Mouse (Mus musculus): ENCODE data around the gene Eif4g3. TPM values are rescaled to one million over a fixed set of nuclear protein-coding genes. Genes with fewer than 3 reads are reported as not detected.
"Not testable (repeated sequence)": the region's sequence is repeated elsewhere in the genome, so short reads cannot be mapped to it uniquely, and the experiment has no call there.

Gene Eif4g3
- 100 to 1,000 TPM; 115 to 117 TPM for total RNA-seq (2021)
- long read RNA-seq, experiment 1, full-length matches to known transcripts, result 4 of 96 reads
- long read RNA-seq, experiment 1, partial matches to known transcripts, result 63 of 96 reads
- long read RNA-seq, experiment 1, other reads (novel, unspliced or antisense), result 29 of 96 reads
- long read RNA-seq, experiment 2, full-length matches to known transcripts, result 2 of 79 reads
- long read RNA-seq, experiment 2, partial matches to known transcripts, result 48 of 79 reads
- long read RNA-seq, experiment 2, other reads (novel, unspliced or antisense), result 29 of 79 reads

- DNase-seq (ENCODE audit: low spot score), result no peak
Observed at GRCm38 (mm10) chr4:137992890-137993289, at the start of gene Eif4g3. Gene Eif4g3 (plus strand): TSS chr4:137993022.

GRCm38 (mm10) chr4:137943540-137943939 is 49.3 kb upstream of the Eif4g3 start:
- DNase-seq (ENCODE audit: low spot score), result peak; percentile 88

- DNase-seq (ENCODE audit: low spot score), result no peak
Observed at GRCm38 (mm10) chr4:137945376-137945775, 47.4 kb upstream of the Eif4g3 start.

GRCm38 (mm10) chr4:137946419-137946818 is 46.4 kb upstream of the Eif4g3 start:
- DNase-seq (ENCODE audit: low spot score), result no peak

- DNase-seq (ENCODE audit: low spot score), result peak; percentile 85
Observed at GRCm38 (mm10) chr4:137952840-137953239, 40.0 kb upstream of the Eif4g3 start.

GRCm38 (mm10) chr4:137954184-137954583 is 38.6 kb upstream of the Eif4g3 start:
- no peak for DNase-seq (ENCODE audit: low spot score)

GRCm38 (mm10) chr4:137954926-137955396 is 37.9 kb upstream of the Eif4g3 start:
- peak; percentile 75 for DNase-seq (ENCODE audit: low spot score)

- DNase-seq (ENCODE audit: low spot score), result no peak
Observed at GRCm38 (mm10) chr4:137956260-137956659, 36.6 kb upstream of the Eif4g3 start.

- DNase-seq (ENCODE audit: low spot score), result no peak
Observed at GRCm38 (mm10) chr4:137959889-137960665, 32.7 kb upstream of the Eif4g3 start.

- DNase-seq (ENCODE audit: low spot score), result no peak
Observed at GRCm38 (mm10) chr4:137960757-137961156, 32.1 kb upstream of the Eif4g3 start.

GRCm38 (mm10) chr4:137962643-137963350 is 30.0 kb upstream of the Eif4g3 start:
- DNase-seq (ENCODE audit: low spot score), result no peak

- no peak for DNase-seq (ENCODE audit: low spot score)
Observed at GRCm38 (mm10) chr4:137963431-137963830, 29.4 kb upstream of the Eif4g3 start.

- DNase-seq (ENCODE audit: low spot score), result peak; percentile 93
Observed at GRCm38 (mm10) chr4:137963881-137964584, 28.8 kb upstream of the Eif4g3 start.

GRCm38 (mm10) chr4:137964585-137964930 is 28.3 kb upstream of the Eif4g3 start:
- no peak for DNase-seq (ENCODE audit: low spot score)

- DNase-seq (ENCODE audit: low spot score), result peak; percentile 79
Observed at GRCm38 (mm10) chr4:137968203-137968602, 24.6 kb upstream of the Eif4g3 start.

- not testable (repeated sequence) for DNase-seq (ENCODE audit: low spot score)
Observed at GRCm38 (mm10) chr4:137970623-137971199, 22.1 kb upstream of the Eif4g3 start.

GRCm38 (mm10) chr4:137974856-137975432 is 17.9 kb upstream of the Eif4g3 start:
- DNase-seq (ENCODE audit: low spot score), result not testable (repeated sequence)

- DNase-seq (ENCODE audit: low spot score), result not testable (repeated sequence)
Observed at GRCm38 (mm10) chr4:137979066-137979644, 13.7 kb upstream of the Eif4g3 start.

- DNase-seq (ENCODE audit: low spot score), result no peak
Observed at GRCm38 (mm10) chr4:137982869-137983268, 10.0 kb upstream of the Eif4g3 start.

- DNase-seq (ENCODE audit: low spot score), result no peak
Observed at GRCm38 (mm10) chr4:137984212-137984611, 8.6 kb upstream of the Eif4g3 start.

Measured in gastrocnemius, adult 18-20 months (tissue).